Mouse (Mus musculus): ENCODE measurements at regions not wholly inside any gene's neighbourhood (a gene's known extent, or its start where the extent isn't known, plus 50 kb on each side); places are given as distances from the start of the nearest gene placed in this dataset.

GRCm38 (mm10) chr13:48316747-48317146 is 55.7 kb downstream of the Id4 start:
- DNase-seq (ENCODE audit: low read depth, low spot score), result no peak

- DNase-seq (ENCODE audit: low read depth, low spot score), result no peak
Measured at GRCm38 (mm10) chr13:48317457-48317856, 56.4 kb downstream of the Id4 start.

GRCm38 (mm10) chr13:48319001-48319400 is 58.0 kb downstream of the Id4 start:
- no peak for DNase-seq (ENCODE audit: low read depth, low spot score)

- DNase-seq (ENCODE audit: low read depth, low spot score), result no peak
Measured at GRCm38 (mm10) chr13:48324290-48324718, 63.3 kb downstream of the Id4 start.

- DNase-seq (ENCODE audit: low read depth, low spot score), result no peak
Measured at GRCm38 (mm10) chr13:48330619-48331018, 69.6 kb downstream of the Id4 start.

- no peak for DNase-seq (ENCODE audit: low read depth, low spot score)
Measured at GRCm38 (mm10) chr13:48336135-48336534, 75.1 kb downstream of the Id4 start.

- DNase-seq (ENCODE audit: low read depth, low spot score), result no peak
Measured at GRCm38 (mm10) chr13:48336602-48337001, 75.6 kb downstream of the Id4 start.

GRCm38 (mm10) chr13:48338561-48338960 is 77.5 kb downstream of the Id4 start:
- no peak for DNase-seq (ENCODE audit: low read depth, low spot score)

GRCm38 (mm10) chr13:48350124-48350523 is 89.1 kb downstream of the Id4 start:
- no peak for DNase-seq (ENCODE audit: low read depth, low spot score)

- DNase-seq (ENCODE audit: low read depth, low spot score), result no peak
Measured at GRCm38 (mm10) chr13:48350955-48351354, 89.9 kb downstream of the Id4 start.

GRCm38 (mm10) chr13:48357118-48357517 is 96.1 kb downstream of the Id4 start:
- no peak for DNase-seq (ENCODE audit: low read depth, low spot score)

- DNase-seq (ENCODE audit: low read depth, low spot score), result no peak
Measured at GRCm38 (mm10) chr13:48357640-48358039, 96.6 kb downstream of the Id4 start.

GRCm38 (mm10) chr13:48371060-48371459 is 110.0 kb downstream of the Id4 start:
- no peak for DNase-seq (ENCODE audit: low read depth, low spot score)

GRCm38 (mm10) chr13:48376405-48376804 is 115.4 kb downstream of the Id4 start:
- no peak for DNase-seq (ENCODE audit: low read depth, low spot score)

GRCm38 (mm10) chr13:48383580-48384445 is 122.8 kb downstream of the Id4 start:
- peak; percentile 38 for DNase-seq (ENCODE audit: low read depth, low spot score)

- DNase-seq (ENCODE audit: low read depth, low spot score), result peak; percentile 19
Measured at GRCm38 (mm10) chr13:48384901-48385300, 123.9 kb downstream of the Id4 start.

- no peak for DNase-seq (ENCODE audit: low read depth, low spot score)
Measured at GRCm38 (mm10) chr13:48391126-48391525, 122.1 kb downstream of the Zfp169 start.

GRCm38 (mm10) chr13:48397761-48398160 is 115.5 kb downstream of the Zfp169 start:
- peak; percentile 59 for DNase-seq (ENCODE audit: low read depth, low spot score)

GRCm38 (mm10) chr13:48398617-48399016 is 114.6 kb downstream of the Zfp169 start:
- no peak for DNase-seq (ENCODE audit: low read depth, low spot score)

GRCm38 (mm10) chr13:48402316-48402715 is 110.9 kb downstream of the Zfp169 start:
- no peak for DNase-seq (ENCODE audit: low read depth, low spot score)

GRCm38 (mm10) chr13:48422438-48423329 is 90.6 kb downstream of the Zfp169 start:
- DNase-seq (ENCODE audit: low read depth, low spot score), result no peak

GRCm38 (mm10) chr13:48426816-48427215 is 86.4 kb downstream of the Zfp169 start:
- DNase-seq (ENCODE audit: low read depth, low spot score), result no peak

Measured in forelimb bud, embryonic 11.5 days (tissue).